Mouse (Mus musculus): Measurements from ENCODE around the gene Tef. TPM values are rescaled to one million over a fixed set of nuclear protein-coding genes. Genes with fewer than 3 reads are reported as not detected.

Gene Tef
- polyA plus RNA-seq, 1 experiment from 2014 or later, result 29.4 TPM

GRCm38 (mm10) chr15:81772431-81773120 is 29.6 kb upstream of the Tef start:
- peaks cover 91% of the 10 kb centered on the region for H3K36me3 ChIP-seq
- ATAC-seq (ENCODE audit: insufficient number of reproducible peaks, insufficient read depth, low FRiP score, low TSS enrichment, low read depth), result no peak
- peak overlapping the region; percentile 45; the same call in 1 of the 2 replicates for H3K27ac ChIP-seq
- no peak overlapping the region for H3K4me3 ChIP-seq
- H3K4me1 ChIP-seq, result peaks cover 19% of the 10 kb centered on the region
- no peaks in the 10 kb centered on the region for H3K9me3 ChIP-seq
- H3K9ac ChIP-seq, result 0 out of 2 replicates have a peak overlapping the region, but pooled peaks have one; percentile 6
- H3K4me2 ChIP-seq, result 0 out of 2 replicates have a peak overlapping the region, but pooled peaks have one; percentile 18
- 38% methylated on average over 20 of the region's 20 CpGs for WGBS
- no peaks in the 10 kb centered on the region for H3K27me3 ChIP-seq

DNA sequence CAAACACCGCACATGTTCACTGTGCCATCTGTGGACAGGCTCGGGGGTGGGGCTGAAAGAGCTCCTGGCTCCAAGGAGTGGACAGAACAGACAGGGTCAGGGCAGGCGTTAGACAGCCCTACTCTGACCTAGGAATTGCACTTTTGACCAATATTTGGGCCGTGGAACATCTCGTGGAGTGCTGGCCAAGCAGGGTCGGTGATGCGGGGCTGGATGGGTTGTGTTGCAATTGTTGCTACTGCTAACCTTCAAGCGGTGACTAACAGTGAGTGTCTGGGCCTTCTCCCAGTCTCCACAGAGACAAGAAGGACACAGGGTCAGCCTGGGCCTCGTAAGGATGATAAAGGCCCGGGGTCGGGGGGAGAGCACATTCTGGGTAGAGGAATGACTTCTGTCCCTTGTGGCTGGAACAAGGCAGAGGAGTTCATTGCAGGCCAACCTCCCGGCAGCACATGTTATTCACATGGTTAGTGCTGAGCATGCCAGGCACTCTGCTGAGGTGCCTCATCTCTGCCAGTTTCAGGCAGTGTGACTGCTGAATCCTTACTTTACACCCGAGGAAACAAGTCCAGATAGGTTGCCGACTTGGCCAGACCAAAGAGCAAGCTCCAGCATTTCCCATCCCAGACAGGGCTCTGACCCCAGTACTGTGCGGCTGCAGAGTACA is 27.6 kb upstream of the Tef start:
- no peaks in the 10 kb centered on the region for H3K9me3 ChIP-seq
- H3K4me1 ChIP-seq, result peaks cover 19% of the 10 kb centered on the region
- no peak overlapping the region for H3K4me2 ChIP-seq
- ATAC-seq (ENCODE audit: insufficient number of reproducible peaks, insufficient read depth, low FRiP score, low TSS enrichment, low read depth), result no peak
- H3K4me3 ChIP-seq, result no peak overlapping the region
- peaks cover 91% of the 10 kb centered on the region for H3K36me3 ChIP-seq
- H3K9ac ChIP-seq, result no peak overlapping the region
- no peaks in the 10 kb centered on the region for H3K27me3 ChIP-seq
- 88% methylated on average over 15 of the region's 15 CpGs for WGBS
- no peak overlapping the region for H3K27ac ChIP-seq

GRCm38 (mm10) chr15:81776631-81777422 is 25.4 kb upstream of the Tef start:
- 86% methylated on average over 11 of the region's 11 CpGs for WGBS
- H3K4me3 ChIP-seq, result no peak overlapping the region
- no peak overlapping the region for H3K9ac ChIP-seq
- no peak overlapping the region for H3K4me2 ChIP-seq
- H3K36me3 ChIP-seq, result peaks cover 98% of the 10 kb centered on the region
- ATAC-seq (ENCODE audit: insufficient number of reproducible peaks, insufficient read depth, low FRiP score, low TSS enrichment, low read depth), result no peak
- no peaks in the 10 kb centered on the region for H3K9me3 ChIP-seq
- H3K27me3 ChIP-seq, result no peaks in the 10 kb centered on the region
- H3K4me1 ChIP-seq, result peaks cover 15% of the 10 kb centered on the region
- H3K27ac ChIP-seq, result no peak overlapping the region

DNA sequence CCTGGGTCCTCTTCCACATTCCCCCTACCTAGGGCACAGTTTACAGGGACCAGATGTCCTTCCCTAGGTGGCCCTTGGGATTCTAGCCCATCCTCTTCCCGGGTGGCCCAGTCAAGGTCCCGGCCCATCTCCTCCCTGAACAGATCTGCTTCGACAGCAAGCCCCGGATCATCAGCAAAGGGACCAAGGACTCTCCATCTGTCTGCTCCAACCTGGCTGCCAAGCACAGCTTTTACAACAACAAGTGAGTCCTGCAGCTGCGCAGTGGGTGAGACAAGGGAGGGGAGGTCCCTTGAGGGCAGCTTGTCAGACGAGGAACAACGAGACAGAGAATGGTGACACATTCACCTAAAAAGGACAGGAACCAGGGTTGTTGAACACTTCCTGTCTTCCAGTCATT is 20.4 kb upstream of the Tef start:
- no peak for ATAC-seq (ENCODE audit: insufficient number of reproducible peaks, insufficient read depth, low FRiP score, low TSS enrichment, low read depth)
- WGBS, result 78% methylated on average over 7 of the region's 7 CpGs
- Histone ChIP-seq H3K4me2 (no peak overlapping the region), H3K36me3 (peaks cover 98% of the 10 kb centered on the region), H3K9ac (no peak overlapping the region), H3K9me3 (no peaks in the 10 kb centered on the region), H3K4me1 (no peaks in the 10 kb centered on the region), H3K27me3 (no peaks in the 10 kb centered on the region), H3K4me3 (no peak overlapping the region), H3K27ac (no peak overlapping the region)

DNA sequence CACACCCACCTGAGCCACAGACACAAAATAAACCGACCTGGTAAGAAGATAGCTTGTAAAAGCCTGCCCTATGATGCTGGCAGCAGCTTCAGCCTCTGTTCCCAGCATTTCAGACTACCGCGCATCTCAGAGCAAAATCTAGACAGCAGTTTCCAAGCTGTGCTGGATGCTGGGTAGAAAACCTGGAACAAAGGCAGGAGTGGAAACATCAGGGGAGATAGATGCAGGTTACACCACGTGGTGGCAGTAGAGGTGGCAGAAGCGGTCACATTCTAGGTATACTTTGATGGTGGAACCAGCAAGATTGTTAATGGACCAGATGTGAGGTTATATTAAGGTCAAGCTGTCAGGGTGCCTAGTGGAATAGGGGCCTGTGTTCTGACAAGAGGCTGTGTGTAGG is 17.5 kb upstream of the Tef start:
- Histone ChIP-seq H3K27me3 (no peaks in the 10 kb centered on the region), H3K9me3 (no peaks in the 10 kb centered on the region), H3K4me1 (no peaks in the 10 kb centered on the region), H3K4me3 (no peak overlapping the region), H3K4me2 (no peak overlapping the region), H3K9ac (no peak overlapping the region), H3K27ac (no peak overlapping the region), H3K36me3 (peaks cover 95% of the 10 kb centered on the region)
- WGBS, result 67% methylated on average over 5 of the region's 5 CpGs
- no peak for ATAC-seq (ENCODE audit: insufficient number of reproducible peaks, insufficient read depth, low FRiP score, low TSS enrichment, low read depth)

GRCm38 (mm10) chr15:81785701-81786100 is 16.5 kb upstream of the Tef start:
- H3K27ac ChIP-seq, result no peak overlapping the region
- no peak overlapping the region for H3K4me3 ChIP-seq
- WGBS, result 93% methylated on average over 8 of the region's 8 CpGs
- peaks cover 95% of the 10 kb centered on the region for H3K36me3 ChIP-seq
- H3K9me3 ChIP-seq, result no peaks in the 10 kb centered on the region
- no peaks in the 10 kb centered on the region for H3K4me1 ChIP-seq
- no peak overlapping the region for H3K4me2 ChIP-seq
- no peaks in the 10 kb centered on the region for H3K27me3 ChIP-seq
- no peak overlapping the region for H3K9ac ChIP-seq
- no peak for ATAC-seq (ENCODE audit: insufficient number of reproducible peaks, insufficient read depth, low FRiP score, low TSS enrichment, low read depth)

DNA sequence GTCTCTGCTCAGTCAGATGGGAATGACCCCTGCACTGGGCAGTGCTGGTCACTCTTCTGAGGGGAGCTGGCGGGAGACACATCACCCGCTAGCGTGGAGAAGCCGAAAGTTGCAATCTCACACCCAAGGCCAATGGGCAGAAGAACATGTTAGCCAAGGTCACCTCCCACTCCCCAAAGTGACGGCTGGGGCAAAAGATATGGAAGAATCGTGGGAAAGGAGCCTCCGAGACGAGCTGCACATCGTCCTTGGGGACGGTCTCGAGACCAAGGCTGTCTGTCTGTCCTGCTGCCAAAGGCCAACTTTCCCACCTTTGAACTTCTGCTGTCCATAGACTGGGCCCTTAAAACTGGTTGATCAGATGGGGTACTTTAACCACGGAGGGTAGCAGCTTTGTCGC is 14.7 kb upstream of the Tef start:
- ATAC-seq (ENCODE audit: insufficient number of reproducible peaks, insufficient read depth, low FRiP score, low TSS enrichment, low read depth), result no peak
- no peak overlapping the region for H3K4me3 ChIP-seq
- peaks cover 95% of the 10 kb centered on the region for H3K36me3 ChIP-seq
- WGBS, result 94% methylated on average over 13 of the region's 13 CpGs
- no peaks in the 10 kb centered on the region for H3K9me3 ChIP-seq
- no peak overlapping the region for H3K27ac ChIP-seq
- H3K4me2 ChIP-seq, result no peak overlapping the region
- H3K9ac ChIP-seq, result no peak overlapping the region
- no peaks in the 10 kb centered on the region for H3K27me3 ChIP-seq
- no peaks in the 10 kb centered on the region for H3K4me1 ChIP-seq

DNA sequence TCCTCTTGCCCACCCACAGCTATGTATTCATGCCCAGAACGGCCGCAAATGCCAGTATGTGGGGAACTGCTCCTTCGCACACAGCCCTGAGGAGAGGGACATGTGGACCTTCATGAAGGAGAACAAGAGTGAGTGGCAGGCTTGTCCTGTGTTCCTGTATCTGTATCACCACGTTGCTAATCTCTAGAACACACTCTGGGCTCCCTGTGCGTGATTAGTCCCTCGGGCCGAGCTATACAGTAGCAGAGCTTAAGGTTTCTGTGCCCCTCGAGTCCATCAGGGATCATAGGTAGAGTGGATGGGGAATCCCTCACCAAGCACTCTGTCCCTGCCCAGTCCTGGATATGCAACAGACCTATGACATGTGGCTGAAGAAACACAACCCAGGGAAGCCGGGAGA is 9.8 kb upstream of the Tef start:
- Histone ChIP-seq H3K9ac (no peak overlapping the region), H3K4me2 (no peak overlapping the region), H3K9me3 (no peaks in the 10 kb centered on the region), H3K36me3 (peaks cover 81% of the 10 kb centered on the region), H3K27ac (no peak overlapping the region), H3K4me3 (no peak overlapping the region), H3K27me3 (no peaks in the 10 kb centered on the region), H3K4me1 (no peaks in the 10 kb centered on the region)
- ATAC-seq (ENCODE audit: insufficient number of reproducible peaks, insufficient read depth, low FRiP score, low TSS enrichment, low read depth), result no peak
- WGBS, result 93% methylated on average over 9 of the region's 9 CpGs

DNA sequence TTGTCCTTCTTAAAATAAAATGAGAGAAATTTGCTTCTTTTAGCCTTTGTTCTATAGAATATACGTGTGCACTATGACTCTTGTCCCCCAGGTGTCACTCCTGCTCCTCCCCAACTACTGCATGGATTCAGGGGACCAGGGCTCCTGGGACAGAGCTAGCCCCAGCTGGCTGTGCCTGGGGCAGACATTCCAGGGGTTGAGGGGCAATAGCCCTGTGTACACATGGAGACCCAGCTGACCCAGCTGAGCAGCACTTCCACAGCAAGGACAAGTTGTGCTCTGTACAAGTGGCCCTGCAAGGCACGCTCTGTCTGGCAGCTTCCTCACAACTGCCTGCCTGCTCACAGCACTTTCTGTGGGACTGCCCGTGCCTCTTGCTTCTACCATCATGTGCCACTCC is 6.0 kb upstream of the Tef start:
- Histone ChIP-seq H3K27me3 (no peaks in the 10 kb centered on the region), H3K36me3 (peaks cover 51% of the 10 kb centered on the region), H3K9ac (no peak overlapping the region), H3K4me2 (no peak overlapping the region), H3K4me1 (no peaks in the 10 kb centered on the region), H3K9me3 (no peaks in the 10 kb centered on the region), H3K4me3 (no peak overlapping the region), H3K27ac (no peak overlapping the region)
- ATAC-seq (ENCODE audit: insufficient number of reproducible peaks, insufficient read depth, low FRiP score, low TSS enrichment, low read depth), result no peak
- WGBS, result 64% methylated on average over 3 of the region's 3 CpGs

- no peak overlapping the region for H3K27ac ChIP-seq
- peaks cover 34% of the 10 kb centered on the region for H3K36me3 ChIP-seq
- H3K4me2 ChIP-seq, result no peak overlapping the region
- H3K27me3 ChIP-seq, result no peaks in the 10 kb centered on the region
- no peaks in the 10 kb centered on the region for H3K9me3 ChIP-seq
- peaks cover 11% of the 10 kb centered on the region for H3K4me1 ChIP-seq
- H3K4me3 ChIP-seq, result no peak overlapping the region
- H3K9ac ChIP-seq, result no peak overlapping the region
- ATAC-seq (ENCODE audit: insufficient number of reproducible peaks, insufficient read depth, low FRiP score, low TSS enrichment, low read depth), result no peak
- whole genome bisulfite sequencing, result 88% methylated on average over 6 of the region's 6 CpGs
Measured at GRCm38 (mm10) chr15:81797861-81798260, 4.4 kb upstream of the Tef start.

GRCm38 (mm10) chr15:81798421-81798820 is 3.8 kb upstream of the Tef start:
- no peak overlapping the region for H3K27ac ChIP-seq
- no peak for ATAC-seq (ENCODE audit: insufficient number of reproducible peaks, insufficient read depth, low FRiP score, low TSS enrichment, low read depth)
- no peaks in the 10 kb centered on the region for H3K27me3 ChIP-seq
- H3K9ac ChIP-seq, result no peak overlapping the region
- no peak overlapping the region for H3K4me3 ChIP-seq
- H3K9me3 ChIP-seq, result no peaks in the 10 kb centered on the region
- H3K4me2 ChIP-seq, result no peak overlapping the region
- H3K36me3 ChIP-seq, result peaks cover 29% of the 10 kb centered on the region
- WGBS, result 90% methylated on average over 4 of the region's 4 CpGs
- peaks cover 17% of the 10 kb centered on the region for H3K4me1 ChIP-seq

Measured in embryonic facial prominence, embryonic 13.5 days (tissue).